Mouse (Mus musculus) retina, postnatal 7 days (tissue): ENCODE results near the gene Numbl.
A peak's percentile ranks its signal among the peaks of the same experiment; 100 is the strongest.

Source experiments
- DNase-seq: peaks from one replicate; pipeline ENCODE4 v3.0.0-alpha.2; 2012; ENCODE audit warnings: low read depth, low spot score

Numbl gene

GRCm38 (mm10) chr7:27251946-27252345 is 6.3 kb upstream of the Numbl start:
- DNase-seq: no peak

- DNase-seq: no peak
Measured at GRCm38 (mm10) chr7:27255721-27256120, 2.5 kb upstream of the Numbl start.

GRCm38 (mm10) chr7:27257046-27257851 is 984 bp upstream of the Numbl start:
- DNase-seq: no peak

- DNase-seq: peak; percentile 62
Measured at GRCm38 (mm10) chr7:27257852-27258204, 405 bp upstream of the Numbl start.

DNA sequence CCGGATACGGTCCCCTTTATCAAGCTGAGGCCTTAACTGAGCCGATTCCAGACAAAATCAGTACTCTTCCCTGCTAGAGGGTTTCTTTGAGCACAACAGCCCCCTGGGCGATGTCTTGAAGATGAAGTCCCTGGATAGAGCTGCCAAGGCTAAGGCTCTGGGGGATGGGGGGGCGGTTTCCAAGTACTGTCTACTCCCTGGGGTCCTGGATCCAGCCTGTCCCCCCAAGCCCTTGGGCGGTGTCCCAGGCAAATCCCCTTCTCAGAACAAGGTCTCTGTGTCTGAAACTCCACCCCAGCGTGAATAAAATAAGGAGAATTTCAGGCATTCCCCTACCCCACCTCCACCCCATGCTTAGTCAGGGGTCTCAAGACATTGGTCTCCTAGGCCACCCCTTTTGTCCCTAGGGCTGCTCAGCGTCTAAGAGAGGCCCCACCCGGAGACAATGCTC is 1.1 kb downstream of the Numbl start:
- no peak for DNase-seq

DNA sequence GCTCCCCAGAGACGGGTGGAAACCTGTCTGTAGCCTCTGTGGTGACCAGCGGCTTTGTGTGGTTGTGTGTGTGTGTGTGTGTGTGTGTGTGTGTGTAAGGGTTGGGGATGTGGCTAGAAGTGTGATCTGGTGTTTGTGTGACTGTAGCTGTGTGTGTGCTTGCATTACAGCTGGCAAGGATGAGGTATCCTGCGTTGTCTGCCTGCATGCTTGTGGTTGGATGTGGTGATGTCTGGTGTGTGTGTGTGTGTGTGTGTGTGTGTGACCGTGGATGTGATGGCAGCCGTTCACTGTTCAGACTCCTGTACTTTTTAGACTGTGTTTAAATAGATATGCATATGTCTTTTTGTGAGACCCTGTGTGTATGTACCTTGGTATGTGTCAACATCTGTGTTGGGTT is 1.5 kb downstream of the Numbl start:
- DNase-seq: no peak

GRCm38 (mm10) chr7:27260856-27261255 is 2.6 kb downstream of the Numbl start:
- DNase-seq: no peak

DNA sequence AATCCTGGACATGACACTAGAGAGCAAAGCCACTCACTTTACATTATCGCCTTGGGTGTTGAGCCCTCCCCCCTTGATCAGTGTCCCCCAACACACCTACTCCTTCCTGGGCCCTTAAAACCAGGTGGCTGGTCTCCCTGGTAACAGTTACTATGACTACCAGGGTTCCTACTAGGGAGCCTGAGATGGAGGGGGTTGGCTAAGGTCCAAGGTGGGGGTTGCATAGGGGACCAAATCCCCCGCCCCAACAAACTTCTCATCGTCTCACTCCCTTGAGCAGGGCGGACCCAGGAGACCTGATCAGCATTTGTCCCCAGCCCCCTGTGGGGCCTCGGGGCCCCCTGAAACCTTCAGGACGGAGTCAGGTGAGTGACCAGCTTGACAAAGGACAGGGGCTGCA is 3.7 kb downstream of the Numbl start:
- no peak for DNase-seq

DNA sequence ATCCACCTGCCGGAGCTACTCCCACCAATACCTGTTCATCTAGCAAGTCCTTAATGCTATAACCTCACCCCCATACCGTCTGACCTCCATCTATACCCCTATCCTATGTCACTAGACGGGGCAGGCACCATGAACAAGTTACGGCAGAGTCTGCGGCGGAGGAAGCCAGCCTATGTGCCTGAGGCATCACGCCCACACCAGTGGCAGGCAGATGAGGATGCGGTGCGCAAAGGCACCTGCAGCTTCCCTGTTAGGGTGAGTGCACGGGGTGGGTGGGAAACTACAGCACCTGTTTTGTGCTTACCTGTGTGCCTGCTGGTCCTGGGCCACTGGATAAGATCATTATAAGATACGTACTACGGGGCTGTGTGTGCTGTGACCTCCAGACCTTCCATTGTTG is 6.5 kb downstream of the Numbl start:
- no peak for DNase-seq

GRCm38 (mm10) chr7:27266515-27267128 is 8.4 kb downstream of the Numbl start:
- DNase-seq: no peak

DNA sequence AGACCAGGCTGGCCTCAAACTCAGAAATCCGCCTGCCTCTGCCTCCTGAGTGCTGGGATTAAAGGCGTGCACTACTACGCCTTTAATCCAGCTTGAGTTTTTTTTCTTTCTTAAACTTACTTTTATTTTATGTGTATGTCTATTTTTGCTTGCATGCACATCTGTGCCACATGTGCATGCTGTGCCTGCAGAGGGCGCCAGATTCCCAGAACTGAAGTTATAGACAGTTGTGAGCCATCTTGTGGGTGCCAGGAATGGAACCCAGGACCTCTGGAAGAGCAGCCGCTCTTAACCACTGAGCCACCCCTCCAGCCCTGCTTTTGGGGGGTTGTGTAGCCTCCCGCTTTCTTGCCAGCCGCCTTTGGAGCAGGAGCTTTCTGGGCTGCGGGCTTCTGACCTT is 13.2 kb downstream of the Numbl start:
- no peak for DNase-seq

DNA sequence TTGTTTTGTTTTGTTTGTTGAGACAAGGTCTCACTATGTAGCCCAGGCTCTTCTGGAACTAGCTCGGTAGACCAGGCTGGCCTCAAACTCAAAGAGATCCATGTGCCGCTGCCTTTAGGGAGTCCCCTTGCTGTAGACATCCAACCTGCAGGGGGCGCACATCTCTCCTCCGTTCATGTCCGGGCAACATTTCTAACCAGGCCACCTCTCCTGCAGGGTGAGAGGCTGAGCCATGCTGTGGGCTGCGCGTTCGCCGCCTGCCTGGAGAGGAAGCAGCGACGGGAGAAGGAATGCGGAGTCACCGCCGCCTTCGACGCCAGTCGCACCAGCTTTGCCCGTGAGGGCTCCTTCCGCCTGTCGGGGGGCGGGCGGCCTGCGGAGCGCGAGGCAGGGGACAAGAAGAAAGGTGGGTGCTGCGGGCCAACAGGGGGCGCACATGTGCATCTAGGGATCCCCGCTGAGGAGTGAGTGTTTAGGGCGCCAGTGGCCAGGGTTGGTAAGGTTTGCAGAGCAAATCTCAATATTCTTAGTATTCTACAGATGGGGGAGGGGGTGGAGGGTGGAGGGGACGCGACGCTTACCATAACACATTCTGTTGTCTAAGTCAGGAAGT is 15.6 kb downstream of the Numbl start:
- no peak for DNase-seq

- DNase-seq: no peak
Measured at GRCm38 (mm10) chr7:27274916-27275315, 16.7 kb downstream of the Numbl start.

DNA sequence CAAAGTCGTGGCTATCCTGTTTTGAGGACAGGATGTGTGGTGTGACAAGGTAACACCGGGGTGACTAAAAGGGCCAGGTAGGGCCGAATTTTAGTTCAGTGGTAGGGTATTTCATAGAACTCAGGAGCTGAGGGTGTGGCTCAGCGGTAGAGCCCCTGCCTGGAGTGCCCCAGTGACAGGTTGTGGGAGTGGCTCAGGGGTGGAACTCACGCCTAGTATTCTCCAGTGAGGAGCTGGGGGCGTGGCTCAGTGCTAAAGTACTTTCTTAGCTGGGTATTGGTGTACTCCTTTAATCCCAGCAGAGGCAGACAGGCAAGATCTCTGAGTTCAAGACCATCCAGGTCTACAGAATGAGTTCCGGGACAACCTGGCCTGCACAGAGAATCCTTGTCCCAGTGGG is 17.8 kb downstream of the Numbl start:
- DNase-seq: no peak

- no peak for DNase-seq
Measured at GRCm38 (mm10) chr7:27277191-27277590, 19.0 kb downstream of the Numbl start.

- no peak for DNase-seq
Measured at GRCm38 (mm10) chr7:27281717-27282116, 23.5 kb downstream of the Numbl start.

- DNase-seq: no peak
Measured at GRCm38 (mm10) chr7:27282225-27282624, 24.0 kb downstream of the Numbl start.

- DNase-seq: no peak
Measured at GRCm38 (mm10) chr7:27284865-27285697, 26.8 kb downstream of the Numbl start.

GRCm38 (mm10) chr7:27285698-27286066 is 27.4 kb downstream of the Numbl start:
- DNase-seq: peak; percentile 57

- no peak for DNase-seq
Measured at GRCm38 (mm10) chr7:27288732-27289131, 30.5 kb downstream of the Numbl start.

- no peak for DNase-seq
Measured at GRCm38 (mm10) chr7:27290555-27290954, 32.3 kb downstream of the Numbl start.
